Mouse (Mus musculus) intestine, embryonic 15.5 days (tissue): ENCODE results near the gene Efcab11. TPM values are rescaled to one million over a fixed set of nuclear protein-coding genes. Genes with fewer than 3 reads are reported as not detected.

Source experiments
- ATAC-seq: fragments of 200-750 bp; cut with Nextera tagmentation; 2 replicates; pipeline ENCODE4 v1.8.0; 2017; ENCODE audit warnings: moderate TSS enrichment, moderate library complexity
- H3K27ac ChIP-seq: fragments of 300-500 bp; sonication (generic); 2 replicates; pipeline ENCODE4 v1.5.1; 2015; ENCODE audit warnings: mild to moderate bottlenecking, inconsistent platforms
- H3K27me3 ChIP-seq: fragments of 300-500 bp; sonication (generic); replicated peaks from 2 replicates; pipeline ENCODE4 v1.6.1; 2015; ENCODE audit warnings: inconsistent platforms
- H3K36me3 ChIP-seq: fragments of 300-500 bp; sonication (generic); 2 replicates; pipeline ENCODE4 v1.6.1; 2015; ENCODE audit warnings: inconsistent platforms
- H3K4me1 ChIP-seq: fragments of 300-500 bp; sonication (generic); replicated peaks from 2 replicates; pipeline ENCODE4 v1.6.1; 2015; ENCODE audit warnings: inconsistent platforms
- H3K4me2 ChIP-seq: fragments of 300-500 bp; sonication (generic); replicated peaks from 2 replicates; pipeline ENCODE4 v1.6.1; 2015; ENCODE audit warnings: mild to moderate bottlenecking, inconsistent platforms
- H3K4me3 ChIP-seq: fragments of 300-500 bp; sonication (generic); replicated peaks from 2 replicates; pipeline ENCODE4 v1.5.1; 2015; ENCODE audit warnings: inconsistent platforms
- H3K9ac ChIP-seq: fragments of 300-500 bp; sonication (generic); 2 replicates; pipeline ENCODE4 v1.6.1; 2015; ENCODE audit warnings: inconsistent platforms
- H3K9me3 ChIP-seq: fragments of 300-500 bp; sonication (generic); 2 replicates; pipeline ENCODE4 v1.6.1; 2016; ENCODE audit warnings: inconsistent platforms
- WGBS: fragments of 180-500 bp; shearing (Covaris S2); methylation state at CpG from one replicate; pipeline ENCODE4 v1.1.7; 2015; 5-methylcytosine and 5-hydroxymethylcytosine counted together
- polyA plus RNA-seq: library from polyadenylated mRNA; unstranded; fragments of >200 nt; fragmentation: Nextera tagmentation; extraction: Ambion mirVana; gene quantifications from 2 replicates; pipeline ENCODE4 v1.2.1, GENCODE M21; 2015

Gene Efcab11
- polyA plus RNA-seq, result 10.1 and 10.2 TPM in 2 replicates

DNA sequence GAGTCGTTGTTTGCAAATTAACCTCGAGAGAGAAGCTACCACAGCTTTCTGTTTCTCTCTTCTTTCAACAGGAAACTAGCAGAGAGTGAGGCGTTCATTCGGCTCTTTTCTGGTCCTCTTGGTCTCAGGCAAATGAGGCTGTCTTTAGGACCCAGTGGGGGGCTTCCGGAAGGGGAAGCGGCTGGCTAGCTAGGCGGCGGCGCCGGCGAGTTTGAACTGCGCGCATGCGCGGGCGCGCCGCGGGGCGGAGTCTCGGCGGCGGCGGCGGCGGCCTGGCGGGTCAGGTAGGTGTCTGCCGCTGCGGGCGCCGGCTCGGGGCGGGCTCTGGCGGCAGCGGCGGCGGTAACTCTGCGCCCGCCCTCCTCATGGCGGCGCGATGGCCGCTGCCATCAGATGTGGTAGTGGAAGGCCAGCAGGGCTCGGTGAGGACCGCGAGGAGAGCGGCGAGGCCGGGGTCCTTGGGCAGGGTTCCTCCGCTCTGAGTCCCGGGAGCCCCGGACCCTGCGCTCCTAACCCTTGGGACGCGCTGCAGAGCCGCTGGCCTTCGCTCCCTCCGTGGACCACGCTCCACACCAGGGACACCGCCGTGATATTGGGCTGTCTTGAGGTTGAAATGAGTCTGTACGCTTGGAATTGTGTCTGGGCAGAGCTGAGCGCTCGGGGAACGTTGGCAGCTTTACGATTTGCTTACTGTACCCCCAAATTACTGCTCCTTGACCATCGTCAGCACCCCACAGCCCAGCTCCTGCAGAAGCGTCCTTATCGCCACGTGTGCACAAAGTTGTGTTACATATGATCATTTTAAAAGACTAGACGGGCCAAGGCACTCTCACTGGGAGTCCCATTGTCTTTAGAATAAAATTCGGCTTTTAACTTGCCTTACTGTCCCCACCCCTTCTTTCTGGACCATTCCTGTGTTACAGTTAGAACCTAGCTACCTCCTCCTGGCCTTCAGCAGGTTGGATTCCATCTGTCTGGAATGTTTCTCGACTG lies at the start of gene Efcab11, which contains the start of gene Tdp1:
TSS of gene Efcab11 (minus strand) at position 171 of the 993 bp plus-strand sequence.
TSS of gene Tdp1 (plus strand) at position 249 of the 993 bp plus-strand sequence.
- peak; percentile 90 for ATAC-seq
- peak within 1 kb of the TSS; percentile 87 for H3K4me3 ChIP-seq
- H3K27me3 ChIP-seq, result no peaks in the 10 kb centered on the region
- peak within 1 kb of the TSS; percentile 84 for H3K4me2 ChIP-seq
- H3K9ac ChIP-seq, result peak within 1 kb of the TSS; percentile 85
- peak within 1 kb of the TSS; percentile 81 for H3K27ac ChIP-seq
- peaks cover 11% of the 10 kb centered on the region; the same call in 1 of the 2 replicates for H3K4me1 ChIP-seq
- no peaks in the 10 kb centered on the region for H3K9me3 ChIP-seq
- under 1% methylated on average over 73 of the region's 73 CpGs for WGBS
- no peaks in the 10 kb centered on the region for H3K36me3 ChIP-seq

DNA sequence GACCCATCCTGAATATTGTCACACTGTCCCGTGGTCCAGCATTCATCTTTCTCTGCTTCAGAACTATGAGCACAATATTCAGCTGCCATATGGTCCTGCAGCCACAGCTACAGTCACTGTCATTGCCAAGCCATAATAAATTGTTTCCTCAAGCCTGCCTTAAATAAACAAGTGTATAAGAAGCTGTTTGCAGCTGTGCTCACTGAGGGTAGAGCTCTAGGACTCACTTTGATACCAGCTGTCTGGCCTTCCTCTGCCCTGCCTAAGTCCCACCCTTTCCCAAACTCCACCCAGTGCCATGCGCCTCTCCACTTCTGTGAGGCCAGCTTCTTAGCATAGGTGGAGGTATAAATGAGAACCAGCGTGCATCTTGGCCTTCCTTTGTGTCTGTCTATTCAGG lies 49.4 kb upstream of the Efcab11 start:
- ATAC-seq, result 0 out of 2 replicates have a peak, but pooled peaks have one; percentile 6
- H3K4me1 ChIP-seq, result no peaks in the 10 kb centered on the region

DNA sequence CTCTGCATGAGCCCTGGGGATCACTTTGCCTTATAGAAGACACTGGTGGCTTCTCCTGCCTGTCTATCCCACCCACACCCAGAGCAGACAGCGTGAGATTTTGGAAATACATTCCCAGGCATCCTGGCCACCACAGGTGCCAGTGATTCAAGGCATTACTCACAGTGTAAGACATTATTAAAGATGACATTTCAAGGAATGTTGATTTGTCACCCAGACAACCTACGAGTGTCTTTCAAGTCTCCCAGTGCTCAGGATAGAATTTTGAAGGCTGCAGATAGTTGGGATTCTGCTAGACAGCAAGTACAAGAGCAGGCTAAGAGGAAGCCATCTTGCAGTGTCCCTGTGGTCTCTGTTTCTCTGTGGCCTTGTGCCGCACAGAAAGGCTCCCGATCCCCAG lies 48.0 kb upstream of the Efcab11 start:
- no peak for ATAC-seq
- WGBS, result 96% methylated on average over 4 of the region's 4 CpGs
- H3K9ac ChIP-seq, result no peak overlapping the region
- no peak overlapping the region for H3K4me2 ChIP-seq
- no peaks in the 10 kb centered on the region for H3K27me3 ChIP-seq
- no peak overlapping the region for H3K4me3 ChIP-seq
- H3K27ac ChIP-seq, result no peak overlapping the region
- no peaks in the 10 kb centered on the region for H3K36me3 ChIP-seq
- H3K4me1 ChIP-seq, result no peaks in the 10 kb centered on the region
- H3K9me3 ChIP-seq, result no peaks in the 10 kb centered on the region

More for the DNA sequence above, 49.4 kb upstream of the Efcab11 start:
- Histone ChIP-seq H3K36me3 (no peaks in the 10 kb centered on the region), H3K27me3 (no peaks in the 10 kb centered on the region), H3K4me3 (no peak overlapping the region), H3K9ac (no peak overlapping the region), H3K4me2 (no peak overlapping the region), H3K9me3 (no peaks in the 10 kb centered on the region), H3K27ac (no peak overlapping the region)
- whole genome bisulfite sequencing, result 76% methylated on average over 3 of the region's 3 CpGs

DNA sequence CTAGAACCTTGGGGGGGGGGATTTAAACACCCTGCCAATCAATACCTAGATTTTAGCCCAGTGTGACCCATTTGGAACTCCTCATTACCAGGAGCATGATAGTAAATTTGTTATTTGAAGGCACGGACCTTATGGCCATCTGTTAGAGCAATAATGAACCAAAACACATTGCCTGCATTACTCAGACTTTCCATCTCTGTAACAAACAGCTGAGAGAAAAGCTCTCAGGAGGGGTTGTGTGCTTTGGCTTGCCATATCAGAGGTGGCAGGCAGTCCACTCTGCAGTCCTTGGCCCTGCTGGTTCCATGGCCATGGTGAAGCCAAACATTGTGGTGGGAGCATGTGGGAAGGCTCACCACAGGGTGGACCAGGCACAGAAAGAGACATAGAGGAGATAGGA lies 44.9 kb upstream of the Efcab11 start:
- no peak overlapping the region for H3K4me3 ChIP-seq
- no peak overlapping the region for H3K4me2 ChIP-seq
- H3K27me3 ChIP-seq, result no peaks in the 10 kb centered on the region
- WGBS, result 83% methylated on average over 1 of the region's 1 CpGs
- H3K9me3 ChIP-seq, result no peaks in the 10 kb centered on the region
- no peak overlapping the region for H3K9ac ChIP-seq
- H3K36me3 ChIP-seq, result no peaks in the 10 kb centered on the region
- no peak for ATAC-seq
- no peak overlapping the region for H3K27ac ChIP-seq
- H3K4me1 ChIP-seq, result no peaks in the 10 kb centered on the region

DNA sequence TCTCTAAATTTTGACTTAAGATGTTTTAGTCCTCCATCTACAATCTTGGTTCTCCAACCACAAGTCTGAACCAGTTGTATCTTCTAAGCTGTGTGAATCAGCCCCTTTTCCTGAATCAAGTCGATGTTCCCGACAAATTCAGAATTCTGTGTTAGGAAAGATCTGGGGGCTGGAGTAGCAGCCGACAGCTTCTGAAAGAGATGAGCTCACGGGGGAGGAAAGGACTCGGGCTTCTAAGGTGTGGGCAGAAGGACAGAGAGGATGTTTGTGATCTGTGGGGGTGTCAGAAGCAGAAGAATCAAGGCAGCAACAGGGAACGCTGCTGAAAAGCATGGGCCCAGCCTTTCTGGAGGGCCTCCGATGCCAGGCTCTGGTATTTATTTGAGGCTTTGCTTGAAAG lies 44.1 kb upstream of the Efcab11 start:
- H3K27ac ChIP-seq, result no peak overlapping the region
- no peaks in the 10 kb centered on the region for H3K27me3 ChIP-seq
- no peaks in the 10 kb centered on the region for H3K9me3 ChIP-seq
- no peak overlapping the region for H3K4me3 ChIP-seq
- no peak overlapping the region for H3K9ac ChIP-seq
- H3K36me3 ChIP-seq, result no peaks in the 10 kb centered on the region
- 86% methylated on average over 7 of the region's 7 CpGs for WGBS
- no peak overlapping the region for H3K4me2 ChIP-seq
- ATAC-seq, result no peak
- no peaks in the 10 kb centered on the region for H3K4me1 ChIP-seq

DNA sequence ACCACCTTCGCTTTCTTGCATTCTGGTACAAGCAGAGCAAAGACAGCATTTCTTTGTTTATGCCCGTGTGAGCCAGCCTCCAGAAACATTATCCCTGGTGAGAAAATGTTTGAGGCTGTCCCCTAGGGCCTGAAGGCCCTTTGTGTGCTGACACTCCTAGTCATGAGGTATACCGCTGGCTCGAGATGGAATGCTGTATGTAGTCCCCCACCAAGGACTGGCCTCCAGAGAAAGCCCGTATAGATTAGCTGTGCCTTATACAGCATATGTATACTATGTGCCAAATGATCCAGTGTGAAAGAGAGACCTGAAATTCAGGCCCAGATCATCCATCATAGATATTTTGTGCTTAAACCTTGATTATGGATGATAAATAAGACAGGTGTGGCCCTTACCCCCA lies 39.5 kb upstream of the Efcab11 start:
- WGBS, result 86% methylated on average over 5 of the region's 5 CpGs
- H3K4me2 ChIP-seq, result no peak overlapping the region
- no peaks in the 10 kb centered on the region for H3K9me3 ChIP-seq
- no peak for ATAC-seq
- no peak overlapping the region for H3K27ac ChIP-seq
- no peaks in the 10 kb centered on the region for H3K4me1 ChIP-seq
- H3K36me3 ChIP-seq, result peaks cover 6% of the 10 kb centered on the region; the same call in 1 of the 2 replicates
- no peak overlapping the region for H3K9ac ChIP-seq
- H3K4me3 ChIP-seq, result no peak overlapping the region
- H3K27me3 ChIP-seq, result no peaks in the 10 kb centered on the region

DNA sequence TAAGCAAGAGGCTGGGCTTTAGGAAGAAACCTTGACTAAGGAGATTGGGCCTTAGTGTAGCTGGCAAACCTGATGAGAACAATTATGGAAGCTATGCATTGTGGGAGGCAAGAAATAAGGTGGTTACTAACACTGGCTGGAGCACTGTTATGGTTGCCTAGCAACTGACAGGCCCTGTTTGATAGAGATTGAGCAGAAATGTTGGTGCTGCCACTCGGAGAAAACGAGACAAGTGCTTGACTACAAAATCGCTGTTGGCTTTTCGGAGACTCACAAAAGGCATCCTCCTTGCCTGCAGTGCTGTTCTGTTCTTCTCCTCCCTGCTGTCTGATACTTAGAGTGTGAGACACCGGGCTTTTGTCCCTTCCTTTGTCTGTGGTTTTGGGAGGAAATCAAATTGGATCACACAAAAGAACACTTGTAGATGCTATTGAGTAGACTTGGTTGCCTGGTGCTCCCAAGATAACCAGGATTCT lies 38.9 kb upstream of the Efcab11 start:
- Histone ChIP-seq H3K27ac (no peak overlapping the region), H3K4me2 (no peak overlapping the region)

DNA sequence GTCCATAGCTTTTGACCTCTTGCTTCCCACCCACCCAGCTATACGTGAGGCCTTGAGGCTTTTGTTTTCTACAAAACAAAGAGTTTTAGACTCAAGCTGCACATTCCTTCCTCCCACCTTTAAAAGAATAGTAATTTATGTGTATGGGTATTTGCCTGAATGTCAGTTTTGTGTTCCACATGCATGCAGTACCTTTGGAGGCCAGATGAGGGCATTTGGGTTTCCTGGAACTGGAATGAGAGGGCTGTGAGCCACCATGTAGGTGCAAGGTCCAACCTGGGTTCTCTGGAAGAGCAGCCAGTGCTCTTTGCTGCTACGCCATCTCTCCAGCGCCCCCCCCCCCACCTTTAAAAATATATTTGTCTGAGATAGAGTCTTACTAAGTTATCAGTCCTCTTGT lies 36.8 kb upstream of the Efcab11 start:
- Histone ChIP-seq H3K4me2 (no peak overlapping the region), H3K4me1 (no peaks in the 10 kb centered on the region), H3K36me3 (peaks cover 6% of the 10 kb centered on the region; the same call in 1 of the 2 replicates), H3K27me3 (no peaks in the 10 kb centered on the region), H3K27ac (no peak overlapping the region), H3K4me3 (no peak overlapping the region), H3K9ac (no peak overlapping the region), H3K9me3 (no peaks in the 10 kb centered on the region)
- no peak for ATAC-seq
- 87% methylated on average over 3 of the region's 3 CpGs for WGBS

More for the DNA sequence above, 38.9 kb upstream of the Efcab11 start:
- Histone ChIP-seq H3K4me3 (no peak overlapping the region), H3K9ac (no peak overlapping the region), H3K9me3 (no peaks in the 10 kb centered on the region), H3K27me3 (no peaks in the 10 kb centered on the region), H3K4me1 (no peaks in the 10 kb centered on the region), H3K36me3 (peaks cover 6% of the 10 kb centered on the region; the same call in 1 of the 2 replicates)
- ATAC-seq, result no peak
- 60% methylated on average over 5 of the region's 5 CpGs for WGBS

DNA sequence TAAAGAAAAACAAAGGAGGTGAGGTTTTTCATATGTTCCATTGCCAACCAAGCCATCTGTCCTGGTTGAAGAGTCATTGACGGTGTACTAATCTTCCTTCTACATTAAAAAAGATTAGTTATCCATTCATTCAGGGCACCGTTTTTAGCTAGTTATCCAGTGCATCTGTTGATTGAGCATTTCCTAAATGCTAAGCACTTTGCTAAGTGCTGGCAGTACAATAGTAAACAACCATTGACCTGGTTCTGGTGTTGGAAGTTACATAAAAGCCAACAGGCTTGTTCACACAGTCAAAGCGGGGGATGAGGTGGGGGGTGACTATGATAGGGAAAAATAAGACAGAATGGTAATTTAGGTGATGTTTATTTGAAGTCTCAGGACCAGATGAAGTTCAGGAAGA lies 35.4 kb upstream of the Efcab11 start:
- WGBS, result 88% methylated on average over 3 of the region's 3 CpGs
- ATAC-seq, result no peak
- H3K4me1 ChIP-seq, result no peaks in the 10 kb centered on the region

DNA sequence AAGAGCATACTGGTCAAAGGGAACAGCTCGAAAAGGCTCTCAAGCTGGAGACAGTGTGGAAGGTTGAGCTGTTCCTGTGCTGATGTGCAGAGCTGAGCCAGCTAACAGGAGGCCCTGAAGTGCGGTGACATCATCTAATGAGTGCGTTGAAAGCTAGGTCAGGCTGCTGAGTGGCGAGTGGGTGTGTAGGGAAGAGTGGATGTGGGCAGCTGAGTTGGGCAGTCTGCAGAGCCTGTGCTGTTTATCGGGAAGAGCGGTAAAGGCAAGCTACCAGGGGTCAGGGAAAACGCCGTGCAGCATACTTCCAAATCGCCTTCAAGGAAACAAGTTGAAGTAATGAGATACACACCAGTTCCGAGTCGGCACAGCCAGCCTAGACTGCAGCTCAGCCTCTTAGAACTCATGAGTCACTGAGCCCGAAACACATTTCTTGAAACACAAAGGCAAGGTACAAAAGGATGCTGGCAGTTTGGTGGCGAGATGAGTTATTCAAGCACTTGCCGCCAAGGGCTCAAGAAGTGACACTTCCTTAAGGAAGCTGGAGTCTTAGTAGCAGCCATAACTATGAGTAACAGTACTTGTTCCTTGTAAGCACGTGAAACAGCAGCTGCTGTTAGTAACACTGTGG lies 33.7 kb upstream of the Efcab11 start:
- no peaks in the 10 kb centered on the region for H3K4me1 ChIP-seq
- no peaks in the 10 kb centered on the region for H3K9me3 ChIP-seq
- H3K27ac ChIP-seq, result no peak overlapping the region
- no peak overlapping the region for H3K9ac ChIP-seq
- ATAC-seq, result no peak
- no peaks in the 10 kb centered on the region for H3K27me3 ChIP-seq
- H3K36me3 ChIP-seq, result peaks cover 10% of the 10 kb centered on the region; the same call in 1 of the 2 replicates
- H3K4me2 ChIP-seq, result no peak overlapping the region
- 82% methylated on average over 15 of the region's 15 CpGs for WGBS
- H3K4me3 ChIP-seq, result no peak overlapping the region

More for the DNA sequence above, 35.4 kb upstream of the Efcab11 start:
- no peaks in the 10 kb centered on the region for H3K9me3 ChIP-seq
- peaks cover 8% of the 10 kb centered on the region; the same call in 1 of the 2 replicates for H3K36me3 ChIP-seq
- no peak overlapping the region for H3K27ac ChIP-seq
- no peak overlapping the region for H3K9ac ChIP-seq
- H3K4me3 ChIP-seq, result no peak overlapping the region
- no peaks in the 10 kb centered on the region for H3K27me3 ChIP-seq
- no peak overlapping the region for H3K4me2 ChIP-seq

DNA sequence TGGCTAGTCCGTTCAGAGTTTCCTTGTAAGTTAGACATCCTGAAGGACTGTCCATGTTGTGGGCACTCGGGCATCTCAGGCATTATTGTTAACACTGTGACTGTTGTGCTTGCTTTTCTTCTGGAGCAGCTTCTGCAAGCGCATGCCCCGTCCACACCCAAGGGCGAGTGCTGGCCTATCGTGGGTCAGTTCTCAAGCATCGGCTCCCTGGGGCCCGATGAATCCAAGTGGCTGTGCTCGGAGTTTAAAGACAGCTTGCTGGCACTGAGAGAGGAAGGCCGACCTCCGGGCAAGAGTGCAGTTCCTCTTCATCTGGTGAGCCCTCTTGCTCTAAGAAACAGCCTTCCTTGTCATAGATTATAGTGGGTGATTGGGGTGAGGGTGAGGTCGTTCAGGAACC lies 27.2 kb upstream of the Efcab11 start:
- H3K9ac ChIP-seq, result no peak overlapping the region
- 86% methylated on average over 12 of the region's 12 CpGs for WGBS
- no peaks in the 10 kb centered on the region for H3K27me3 ChIP-seq
- no peak overlapping the region for H3K4me2 ChIP-seq
- ATAC-seq, result no peak
- 0 out of 2 replicates have a peak, but pooled peaks cover 2% of the 10 kb centered on the region for H3K4me1 ChIP-seq
- peaks cover 7% of the 10 kb centered on the region; the same call in 1 of the 2 replicates for H3K36me3 ChIP-seq
- no peak overlapping the region for H3K4me3 ChIP-seq
- H3K27ac ChIP-seq, result no peak overlapping the region
- no peaks in the 10 kb centered on the region for H3K9me3 ChIP-seq

DNA sequence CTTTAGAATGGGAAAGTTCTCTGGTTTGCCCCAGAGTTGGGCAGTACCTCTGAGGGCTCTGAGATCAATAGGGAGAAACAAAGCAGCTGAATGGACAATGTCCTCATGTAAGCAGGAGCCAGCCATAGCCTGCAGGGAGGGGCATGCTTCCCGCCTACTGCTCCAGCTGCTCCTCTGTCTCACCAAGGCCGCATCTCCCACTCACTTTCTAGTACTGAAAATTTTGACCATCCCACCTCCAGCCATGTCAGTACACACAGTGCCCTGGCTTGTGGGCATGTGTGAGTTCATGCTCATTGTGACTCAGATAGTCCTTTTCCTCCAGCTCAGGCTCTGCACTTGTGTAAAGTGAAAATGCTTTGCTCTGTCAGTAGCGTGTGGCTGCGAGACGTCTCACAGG lies 20.3 kb upstream of the Efcab11 start:
- Histone ChIP-seq H3K4me3 (no peak overlapping the region), H3K27ac (no peak overlapping the region), H3K4me1 (no peaks in the 10 kb centered on the region), H3K27me3 (no peaks in the 10 kb centered on the region), H3K4me2 (no peak overlapping the region), H3K9me3 (no peaks in the 10 kb centered on the region), H3K9ac (no peak overlapping the region), H3K36me3 (peaks cover 3% of the 10 kb centered on the region; the same call in 1 of the 2 replicates)
- WGBS, result 93% methylated on average over 5 of the region's 5 CpGs
- no peak for ATAC-seq
